Mouse (Mus musculus): ENCODE results near the gene Snapc2.

The Snapc2 gene

GRCm38 (mm10) chr8:4252934-4253841, at the start of gene Snapc2:
Gene Snapc2, plus strand, starts transcription at chr8:4253080.
- DNase-seq (ENCODE audit: extremely low read depth, low read depth): peak; percentile 86

GRCm38 (mm10) chr8:4205246-4206123, 47.4 kb upstream of the Snapc2 start:
- no peak for DNase-seq (ENCODE audit: extremely low read depth, low read depth)

GRCm38 (mm10) chr8:4206182-4207015, 46.5 kb upstream of the Snapc2 start:
- no peak for DNase-seq (ENCODE audit: extremely low read depth, low read depth)

- DNase-seq (ENCODE audit: extremely low read depth, low read depth): no peak
Observed at GRCm38 (mm10) chr8:4207016-4207350, 45.9 kb upstream of the Snapc2 start.

- no peak for DNase-seq (ENCODE audit: extremely low read depth, low read depth)
Observed at GRCm38 (mm10) chr8:4211097-4211496, 41.8 kb upstream of the Snapc2 start.

GRCm38 (mm10) chr8:4212809-4213209, 40.1 kb upstream of the Snapc2 start:
- no peak for DNase-seq (ENCODE audit: extremely low read depth, low read depth)

- peak; percentile 59 for DNase-seq (ENCODE audit: extremely low read depth, low read depth)
Observed at GRCm38 (mm10) chr8:4213210-4214005, 39.5 kb upstream of the Snapc2 start.

GRCm38 (mm10) chr8:4214006-4214980, 38.6 kb upstream of the Snapc2 start:
- DNase-seq (ENCODE audit: extremely low read depth, low read depth): peak; percentile 89

- no peak for DNase-seq (ENCODE audit: extremely low read depth, low read depth)
Observed at GRCm38 (mm10) chr8:4216296-4216695, 36.6 kb upstream of the Snapc2 start.

GRCm38 (mm10) chr8:4216791-4217621, 35.9 kb upstream of the Snapc2 start, which contains the start of gene Prr36:
Gene Prr36, minus strand, starts transcription at chr8:4217459.
- DNase-seq (ENCODE audit: extremely low read depth, low read depth): no peak

GRCm38 (mm10) chr8:4219617-4220016, 33.3 kb upstream of the Snapc2 start:
- DNase-seq (ENCODE audit: extremely low read depth, low read depth): no peak

GRCm38 (mm10) chr8:4222059-4222458, 30.8 kb upstream of the Snapc2 start:
- DNase-seq (ENCODE audit: extremely low read depth, low read depth): no peak

GRCm38 (mm10) chr8:4226323-4226722, 26.6 kb upstream of the Snapc2 start:
- DNase-seq (ENCODE audit: extremely low read depth, low read depth): no peak

- DNase-seq (ENCODE audit: extremely low read depth, low read depth): no peak
Observed at GRCm38 (mm10) chr8:4226739-4227347, 26.0 kb upstream of the Snapc2 start, which contains the start of gene Lrrc8e. Gene Lrrc8e, plus strand, starts transcription at chr8:4226827.

- no peak for DNase-seq (ENCODE audit: extremely low read depth, low read depth)
Observed at GRCm38 (mm10) chr8:4227919-4228318, 25.0 kb upstream of the Snapc2 start.

GRCm38 (mm10) chr8:4229784-4230183, 23.1 kb upstream of the Snapc2 start:
- no peak for DNase-seq (ENCODE audit: extremely low read depth, low read depth)

- no peak for DNase-seq (ENCODE audit: extremely low read depth, low read depth)
Observed at GRCm38 (mm10) chr8:4230612-4231351, 22.1 kb upstream of the Snapc2 start.

All from MEL-GATA-1-ER (cell line).